Mouse (Mus musculus) gastrocnemius, postnatal 10 days (tissue): ENCODE measurements around the gene Plbd1. TPM values are rescaled to one million over a fixed set of nuclear protein-coding genes. Genes with fewer than 3 reads are reported as not detected.

Experiments
- DNase-seq: peaks from one replicate; pipeline ENCODE4 v3.0.0; 2021; ENCODE audit warnings: mixed read lengths
- total RNA-seq, 2 experiments: library from RNA; stranded (reverse); gene quantifications; 2 replicates each; pipeline ENCODE4 v1.2.3; 2021

Gene Plbd1
- total RNA-seq, 2 experiments from 2014 or later: 15.4 to 16.4 TPM

- DNase-seq: no peak
Measured at GRCm38 (mm10) chr6:136650664-136651063, 11.1 kb downstream of the Plbd1 start.

DNA sequence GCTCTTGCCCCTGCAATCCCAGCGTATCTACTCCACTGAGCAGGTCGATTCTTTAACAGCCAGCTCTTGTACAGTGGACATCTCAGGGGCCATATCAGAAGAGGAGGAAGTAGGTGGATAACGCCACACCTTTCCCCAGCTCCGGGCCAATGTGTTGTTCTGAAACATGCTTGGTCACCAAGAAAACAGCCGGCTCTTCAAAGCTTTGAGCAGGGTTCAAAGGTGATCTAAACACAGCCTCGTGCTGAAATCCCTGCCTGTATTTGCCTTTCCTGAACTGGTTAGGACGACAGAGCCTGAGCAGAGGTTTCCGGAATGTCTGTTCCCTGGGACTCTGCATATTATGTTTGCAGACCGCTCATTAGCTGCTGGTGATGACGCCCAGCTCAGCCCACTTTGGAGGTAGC is 14.3 kb downstream of the Plbd1 start:
- DNase-seq: no peak

DNA sequence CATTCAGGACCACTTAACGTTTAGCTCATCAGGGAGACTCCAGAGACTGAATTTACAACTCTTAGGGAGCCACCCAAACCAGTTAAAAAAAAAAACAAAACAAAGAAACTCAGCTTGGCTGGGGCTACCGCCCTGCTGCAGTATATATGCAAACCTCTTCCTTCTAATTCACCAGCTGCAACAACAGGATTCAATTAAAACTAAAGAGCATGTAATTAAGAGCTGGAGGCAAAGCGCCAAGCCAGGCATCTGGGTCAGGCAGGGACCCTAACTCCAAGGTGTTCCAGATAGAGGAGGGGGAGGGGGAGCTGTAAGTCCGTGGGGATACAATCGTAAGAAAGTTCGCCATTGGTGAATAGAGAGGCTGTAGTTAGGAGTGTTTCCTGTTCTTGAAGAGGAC is 15.5 kb downstream of the Plbd1 start:
- DNase-seq: no peak

GRCm38 (mm10) chr6:136645754-136646153 is 16.0 kb downstream of the Plbd1 start:
- DNase-seq: no peak

- DNase-seq: no peak
Measured at GRCm38 (mm10) chr6:136644171-136644570, 17.6 kb downstream of the Plbd1 start.

DNA sequence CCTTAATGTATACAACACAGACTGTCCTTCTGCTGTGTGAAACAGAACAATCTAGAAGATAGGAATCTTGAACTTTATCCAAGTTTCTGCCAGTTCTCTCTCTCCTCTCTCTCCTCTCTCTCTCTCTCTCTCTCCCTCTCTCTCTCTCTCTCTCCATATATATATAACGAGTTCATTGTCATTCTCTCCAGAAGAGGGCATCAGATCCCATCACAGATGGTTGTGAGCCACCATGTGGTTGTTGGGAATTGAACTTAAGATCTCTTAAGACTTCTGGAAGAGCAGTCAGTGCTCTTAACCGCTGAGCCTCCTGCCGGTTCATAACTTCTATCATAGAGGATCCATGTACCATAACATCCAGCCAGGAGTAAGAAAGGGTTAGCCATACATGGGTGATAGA is 26.7 kb downstream of the Plbd1 start:
- no peak for DNase-seq

DNA sequence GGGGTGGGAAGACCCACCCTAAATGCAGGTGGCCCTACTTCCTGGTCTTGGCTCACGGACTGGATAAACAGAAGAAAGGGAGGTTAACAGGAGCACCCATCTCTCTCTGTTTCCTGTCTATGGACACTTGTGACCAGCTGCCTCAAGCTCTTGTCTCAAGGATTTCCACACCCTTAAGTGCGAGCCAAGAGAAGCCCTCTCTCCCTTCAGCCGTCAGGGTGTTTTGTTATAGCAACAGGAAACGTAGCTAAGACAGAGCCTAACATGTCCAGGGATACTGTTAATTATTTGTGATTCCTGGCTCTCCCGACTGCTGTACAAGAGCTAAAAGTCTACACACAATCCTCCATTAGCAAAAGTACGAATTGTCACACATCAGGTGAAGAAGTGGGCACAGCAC is 28.0 kb downstream of the Plbd1 start:
- no peak for DNase-seq

GRCm38 (mm10) chr6:136633154-136633553 is 28.6 kb downstream of the Plbd1 start:
- no peak for DNase-seq

GRCm38 (mm10) chr6:136631945-136632534 is 29.7 kb downstream of the Plbd1 start:
- DNase-seq: no peak

- DNase-seq: no peak
Measured at GRCm38 (mm10) chr6:136631519-136631918, 30.2 kb downstream of the Plbd1 start.

DNA sequence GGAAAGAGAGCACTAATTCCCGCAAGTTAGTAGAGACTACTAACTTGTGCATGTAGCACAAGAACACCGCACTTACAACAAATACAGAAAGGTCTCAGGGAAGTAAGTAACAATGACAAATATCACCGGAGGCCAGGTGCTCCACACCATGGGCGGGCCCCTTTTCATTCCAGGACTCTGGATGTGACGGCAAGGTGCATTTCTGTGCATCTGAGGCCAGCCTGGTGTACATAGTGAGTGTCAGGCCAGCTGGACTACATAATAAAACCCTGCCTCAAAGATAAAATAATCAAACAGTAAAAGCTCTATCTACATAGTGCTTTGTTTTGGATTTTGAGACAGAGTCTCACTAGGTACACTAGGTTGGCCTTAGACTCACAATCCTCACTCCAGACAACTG is 32.1 kb downstream of the Plbd1 start:
- DNase-seq: no peak

- no peak for DNase-seq
Measured at GRCm38 (mm10) chr6:136625421-136625820, 36.3 kb downstream of the Plbd1 start.

DNA sequence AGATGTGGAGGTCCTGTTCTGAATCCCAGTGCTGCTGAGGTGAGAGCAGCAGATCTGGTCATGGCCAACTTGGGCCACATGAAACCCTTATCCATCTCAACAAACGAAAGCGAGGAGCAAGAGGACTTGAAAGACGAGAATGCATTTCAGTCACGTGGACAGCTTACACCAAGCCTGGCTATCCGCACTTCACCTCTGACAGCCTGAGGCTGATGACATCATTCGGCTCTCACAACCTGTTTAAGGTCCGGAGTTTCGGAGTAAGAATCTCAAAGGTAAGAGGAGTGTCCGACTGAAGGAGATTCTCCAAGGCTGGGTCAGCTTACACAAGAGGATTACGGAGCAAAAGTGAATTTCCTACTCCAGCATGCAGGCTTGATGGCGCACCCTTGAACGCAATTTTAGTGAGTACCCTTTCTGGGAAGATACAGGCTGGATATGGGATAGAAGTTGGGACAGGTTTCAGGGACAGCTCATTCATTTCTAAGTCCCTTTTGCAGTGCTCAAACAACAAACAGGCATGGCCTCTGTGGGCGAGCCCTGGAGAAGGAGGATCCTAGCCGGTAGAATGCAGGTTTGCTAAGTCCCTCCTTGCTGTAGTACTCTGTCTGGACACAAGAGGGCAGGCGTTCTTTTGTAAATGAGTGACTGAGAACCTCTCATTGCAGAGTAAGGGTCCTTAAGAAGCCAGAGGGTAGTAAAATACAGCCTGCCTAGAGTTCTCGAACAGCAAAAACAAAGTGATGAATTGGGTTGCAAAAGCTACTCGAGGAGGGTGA is 41.2 kb downstream of the Plbd1 start:
- DNase-seq: peak; percentile 81

GRCm38 (mm10) chr6:136614156-136614555 is 47.6 kb downstream of the Plbd1 start:
- DNase-seq: no peak

DNA sequence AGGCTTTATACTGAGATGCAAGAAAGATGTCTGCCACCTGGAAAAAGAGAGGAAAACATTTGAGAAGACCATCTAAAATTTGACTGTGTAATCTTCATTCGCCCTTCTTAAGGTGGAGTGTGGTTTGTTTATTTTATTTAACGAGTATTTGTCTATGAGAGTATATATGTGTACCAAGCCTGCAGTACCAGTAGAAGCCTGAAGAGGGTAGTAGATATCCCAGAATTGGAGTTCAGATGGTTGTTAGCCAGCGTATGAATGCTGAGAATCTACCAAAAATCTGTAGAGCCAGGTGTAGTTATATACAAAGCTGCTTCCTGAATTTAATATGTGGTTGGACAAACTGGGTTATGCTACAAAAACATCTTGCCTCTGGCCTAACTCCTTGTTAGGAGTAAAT is 49.4 kb downstream of the Plbd1 start:
- no peak for DNase-seq

DNA sequence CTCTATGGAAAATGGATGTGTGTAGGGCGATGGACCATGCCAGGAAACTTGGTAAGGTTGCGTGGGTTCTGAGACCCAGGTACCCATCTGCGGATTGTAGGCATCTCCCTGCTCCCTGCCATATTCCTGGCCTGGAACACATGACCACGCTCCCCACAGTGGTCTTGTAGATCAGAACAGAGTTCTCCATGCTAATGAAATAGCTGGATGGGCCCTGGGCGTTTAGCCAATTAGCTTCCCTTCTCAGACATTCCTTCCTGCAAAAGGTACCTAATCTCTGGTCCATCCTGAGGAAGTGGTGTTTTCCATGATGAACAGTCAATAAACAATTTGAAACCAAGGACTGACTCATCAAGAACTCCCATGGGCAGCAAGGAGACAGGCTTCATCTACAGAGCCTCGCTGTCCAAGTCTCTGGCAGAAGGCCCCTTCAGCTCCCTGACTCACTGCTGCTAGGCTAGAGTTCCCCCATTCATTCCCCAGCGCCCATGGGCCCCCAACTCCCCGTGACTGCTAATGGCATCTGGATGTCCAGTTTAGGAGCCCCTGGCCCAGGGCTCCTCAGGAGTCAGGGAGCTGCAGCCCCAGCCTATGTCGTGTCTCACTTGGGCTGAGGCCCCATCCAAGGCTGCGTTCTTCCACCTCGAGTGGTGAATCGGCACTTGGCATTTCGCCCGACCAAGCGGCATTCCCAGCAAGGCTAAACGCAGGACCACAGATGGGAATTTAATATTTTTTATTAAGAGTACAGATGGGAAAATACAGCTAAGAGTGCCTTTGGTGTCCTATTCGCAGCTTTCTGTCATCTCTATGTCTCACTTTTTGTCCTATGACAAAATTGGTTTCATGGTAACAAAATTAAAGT is 50.1 kb downstream of the Plbd1 start:
- peak; percentile 31 for DNase-seq

GRCm38 (mm10) chr6:136602601-136603000 is 59.1 kb downstream of the Plbd1 start:
- no peak for DNase-seq

DNA sequence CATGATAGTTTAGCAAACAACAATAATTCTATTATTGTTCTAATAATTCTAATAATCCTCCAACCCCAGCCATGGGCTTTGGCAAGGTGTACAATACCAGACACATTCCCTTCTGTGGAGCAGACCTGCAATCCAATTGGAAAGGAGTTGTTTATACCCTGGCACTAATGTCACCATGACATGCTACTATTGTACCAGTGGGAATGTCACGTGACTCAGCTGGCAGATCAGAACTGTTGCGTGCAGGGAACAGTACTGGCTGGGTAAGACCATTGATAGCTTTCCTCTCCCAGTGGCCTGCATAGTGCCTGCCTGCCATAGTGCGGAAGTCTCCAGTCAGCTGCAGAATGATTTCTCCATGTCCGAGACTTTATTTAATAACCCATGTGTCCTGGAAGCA is 67.2 kb downstream of the Plbd1 start:
- no peak for DNase-seq

DNA sequence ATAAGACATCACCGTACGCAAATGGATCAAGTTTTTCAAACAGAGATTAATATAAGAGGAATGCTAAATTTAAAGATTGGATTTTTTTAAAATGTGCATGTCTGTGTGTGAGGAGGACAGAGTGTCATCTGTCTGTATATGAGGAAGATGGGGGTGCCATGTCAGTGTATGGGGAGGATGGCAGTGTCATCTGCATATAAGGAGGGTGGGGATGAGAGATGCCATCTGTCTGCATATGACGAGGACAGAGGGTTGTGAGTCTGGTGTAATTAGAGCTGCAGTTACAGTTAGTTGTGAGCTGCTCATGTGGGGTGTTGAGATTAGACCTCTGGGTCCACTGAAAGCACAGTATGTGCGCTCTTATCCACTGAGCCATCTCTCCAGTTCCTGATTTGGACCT is 71.0 kb downstream of the Plbd1 start:
- no peak for DNase-seq

DNA sequence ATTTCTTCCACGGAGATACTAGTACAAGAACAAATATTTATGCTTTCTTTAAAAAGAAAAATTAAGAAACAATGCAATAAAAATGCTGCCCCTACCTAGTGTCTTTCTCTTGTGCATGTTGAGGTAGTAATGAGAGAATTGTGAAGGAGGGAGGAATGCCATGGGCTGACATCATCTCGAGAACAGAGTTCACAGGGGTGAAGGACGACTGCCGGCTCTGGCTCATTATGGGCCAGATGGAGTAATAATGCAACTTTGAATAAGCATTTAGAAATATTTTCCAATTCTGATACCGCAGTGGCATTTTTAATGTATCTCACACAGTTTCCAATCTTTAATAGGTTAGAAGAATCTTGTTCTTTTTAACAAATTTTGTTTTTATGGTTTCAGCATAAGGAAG is 95.7 kb downstream of the Plbd1 start:
- DNase-seq: no peak
